Mouse (Mus musculus) heart, adult 2 months (tissue): ENCODE measurements around the gene Borcs7. TPM values are rescaled to one million over a fixed set of nuclear protein-coding genes. Genes with fewer than 3 reads are reported as not detected.

Source experiments
- DNase-seq, 2 experiments: peaks; one replicate each; pipeline ENCODE4 v3.0.0; 2021
- H3K27ac ChIP-seq: fragments of 200-600 bp; 2 replicates; pipeline ENCODE4 v1.8.1; 2022
- H3K27me3 ChIP-seq: fragments of 200-500 bp; 2 replicates; pipeline ENCODE4 v1.6.1; 2012; ENCODE audit warnings: mild to moderate bottlenecking, low read length, inconsistent platforms, mixed read lengths; ENCODE audit not compliant: control insufficient read depth, insufficient read depth
- H3K36me3 ChIP-seq: fragments of 200-500 bp; 2 replicates; pipeline ENCODE4 v1.6.1; 2012; ENCODE audit warnings: low read length, inconsistent platforms; ENCODE audit not compliant: control insufficient read depth, insufficient read depth
- H3K4me1 ChIP-seq: fragments of 200-500 bp; 2 replicates; pipeline ENCODE4 v1.6.1; 2011; ENCODE audit warnings: low read length; ENCODE audit not compliant: control insufficient read depth, insufficient read depth
- H3K4me3 ChIP-seq: fragments of 200-600 bp; 2 replicates; pipeline ENCODE4 v1.8.1; 2022
- H3K79me2 ChIP-seq: fragments of 200-500 bp; replicated peaks from 2 replicates; pipeline ENCODE4 v1.6.1; 2012; ENCODE audit warnings: mild to moderate bottlenecking, inconsistent platforms, low read length, moderate library complexity, mixed read lengths; ENCODE audit not compliant: control insufficient read depth, insufficient read depth
- H3K9ac ChIP-seq: fragments of 200-500 bp; 2 replicates; pipeline ENCODE4 v1.6.1; 2012; ENCODE audit warnings: low read depth, mild to moderate bottlenecking, control low read depth, inconsistent platforms, low read length, mixed read lengths
- CTCF ChIP-seq: fragments of 200-600 bp; IDR thresholded peaks from 2 replicates; pipeline ENCODE4 v1.8.1; 2022; ENCODE audit warnings: antibody characterized with exemption, mild to moderate bottlenecking, moderate library complexity
- EP300 ChIP-seq: fragments of 200-500 bp; IDR thresholded peaks from 2 replicates; pipeline ENCODE4 v1.6.1; 2011; ENCODE audit warnings: low read depth, low read length, control low read depth; ENCODE audit not compliant: insufficient read depth
- POLR2A ChIP-seq: fragments of 200-500 bp; IDR thresholded peaks from 2 replicates; pipeline ENCODE4 v1.6.1; 2011; ENCODE audit warnings: mild to moderate bottlenecking, low read depth, low read length, control low read depth; ENCODE audit not compliant: insufficient read depth
- WGBS: fragments of 180-500 bp; shearing (Covaris S2); methylation state at CpG from one replicate; pipeline ENCODE4 v1.1.7; 2018; 5-methylcytosine and 5-hydroxymethylcytosine counted together
- intact Hi-C: fragments of 180-260 bp; cut with DNase I; formaldehyde crosslinking; loops from one replicate; pipeline ENCODE4 v1.15.1; 2025
- polyA plus RNA-seq: library from polyadenylated mRNA; depleted of rRNA; stranded (reverse); fragments of >200 nt; gene quantifications from 2 replicates; pipeline ENCODE4 v1.2.3, GENCODE M21; 2012
- total RNA-seq, 2 experiments: library from RNA; stranded (reverse); gene quantifications; 2 replicates each; pipeline ENCODE4 v1.2.3; 2021

The Borcs7 gene
- total and polyA plus RNA-seq, 3 experiments = 4.7 to 7.8 (median 7.1) TPM

- no peak overlapping the region for H3K4me3 ChIP-seq
- H3K79me2 ChIP-seq = no peaks in the 10 kb centered on the region
- no peaks in the 10 kb centered on the region for H3K36me3 ChIP-seq
- DNase-seq = no peak
- intact Hi-C loops = no loop called here
- TF ChIP-seq EP300 (no peak), POLR2A (no peak), CTCF (no peak)
- H3K27me3 ChIP-seq = no peaks in the 10 kb centered on the region
- no peak overlapping the region for H3K9ac ChIP-seq
- H3K4me1 ChIP-seq = no peaks in the 10 kb centered on the region
- H3K27ac ChIP-seq = no peak overlapping the region
- WGBS = 72% methylated on average over 19 of the region's 19 CpGs
Measured at GRCm38 (mm10) chr19:46697840-46698517, 8.3 kb downstream of the Borcs7 start.

GRCm38 (mm10) chr19:46699011-46699481, 9.3 kb downstream of the Borcs7 start:
- no peaks in the 10 kb centered on the region for H3K27me3 ChIP-seq
- H3K9ac ChIP-seq = no peak overlapping the region
- no peak overlapping the region for H3K4me3 ChIP-seq
- H3K27ac ChIP-seq = no peak overlapping the region
- no peak for DNase-seq
- 73% methylated on average over 10 of the region's 10 CpGs for WGBS
- no peaks in the 10 kb centered on the region for H3K4me1 ChIP-seq
- H3K79me2 ChIP-seq = no peaks in the 10 kb centered on the region
- intact Hi-C loops = no loop called here
- TF ChIP-seq POLR2A (no peak), EP300 (no peak), CTCF (no peak)
- no peaks in the 10 kb centered on the region for H3K36me3 ChIP-seq

GRCm38 (mm10) chr19:46701156-46701555, 11.4 kb downstream of the Borcs7 start:
- Histone ChIP-seq H3K27ac (no peak overlapping the region), H3K4me3 (no peak overlapping the region)
- 90% methylated on average over 9 of the region's 9 CpGs for WGBS

GRCm38 (mm10) chr19:46705779-46706495, 16.2 kb downstream of the Borcs7 start:
- Histone ChIP-seq H3K79me2 (no peaks in the 10 kb centered on the region), H3K4me1 (peaks cover 8% of the 10 kb centered on the region), H3K9ac (no peak overlapping the region), H3K27ac (no peak overlapping the region), H3K4me3 (no peak overlapping the region), H3K36me3 (no peaks in the 10 kb centered on the region), H3K27me3 (no peaks in the 10 kb centered on the region)
- TF ChIP-seq POLR2A (no peak), CTCF (no peak), EP300 (no peak)
- 30% methylated on average over 7 of the region's 7 CpGs for WGBS
- intact Hi-C loops = loop anchor here (1.0 kb wide), 1 partner anchor 17 kb away; the partner anchor contains the start of gene Borcs7
- peak in 1 of 2 experiments; percentile 18 for DNase-seq

More at GRCm38 (mm10) chr19:46701156-46701555, 11.4 kb downstream of the Borcs7 start:
- no peaks in the 10 kb centered on the region for H3K79me2 ChIP-seq
- intact Hi-C loops = no loop called here
- no peak overlapping the region for H3K9ac ChIP-seq
- no peaks in the 10 kb centered on the region for H3K27me3 ChIP-seq
- H3K4me1 ChIP-seq = peaks cover 3% of the 10 kb centered on the region
- H3K36me3 ChIP-seq = no peaks in the 10 kb centered on the region
- DNase-seq = no peak
- TF ChIP-seq POLR2A (no peak), CTCF (no peak), EP300 (no peak)

GRCm38 (mm10) chr19:46706540-46707295, 17.0 kb downstream of the Borcs7 start:
- Histone ChIP-seq H3K79me2 (no peaks in the 10 kb centered on the region), H3K4me3 (peak overlapping the region; percentile 66), H3K27ac (peak overlapping the region; percentile 86), H3K4me1 (peaks cover 8% of the 10 kb centered on the region), H3K27me3 (no peaks in the 10 kb centered on the region), H3K36me3 (no peaks in the 10 kb centered on the region), H3K9ac (no peak overlapping the region)
- TF ChIP-seq CTCF (no peak), EP300 (no peak), POLR2A (no peak)
- DNase-seq = peak in 1 of 2 experiments; percentile 10
- intact Hi-C loops = no loop called here
- 61% methylated on average over 9 of the region's 9 CpGs for WGBS
